Mouse (Mus musculus): Measurements from ENCODE around the gene Neurl3. TPM values are rescaled to one million over a fixed set of nuclear protein-coding genes. Genes with fewer than 3 reads are reported as not detected.

Gene Neurl3
- total and polyA plus RNA-seq, 2 experiments from 2014 or later, result 0.66 to 2.3 TPM

GRCm38 (mm10) chr1:36273288-36273687, 1.2 kb downstream of the Neurl3 start:
- H3K9me3 ChIP-seq (ENCODE audit: low read length), result no peaks in the 10 kb centered on the region
- WGBS, result 43% methylated on average over 9 of the region's 9 CpGs

GRCm38 (mm10) chr1:36272546-36272945, 1.9 kb downstream of the Neurl3 start:
- Histone ChIP-seq H3K4me3 (ENCODE audit: low read depth, low read length) (no peak overlapping the region), H3K4me2 (ENCODE audit: low read depth, low read length, poor library complexity, severe bottlenecking) (no peak overlapping the region), H3K27ac (ENCODE audit: low read depth, low read length) (no peak overlapping the region), H3K36me3 (ENCODE audit: insufficient read depth, low read length) (no peaks in the 10 kb centered on the region), H3K9ac (replicated peaks; ENCODE audit: low read length, poor library complexity, severe bottlenecking) (no peak overlapping the region), H3K27me3 (ENCODE audit: insufficient read depth, low read length) (no peaks in the 10 kb centered on the region), H3K4me1 (ENCODE audit: insufficient read depth, low read length) (no peaks in the 10 kb centered on the region), H3K9me3 (ENCODE audit: low read length) (no peaks in the 10 kb centered on the region)
- ATAC-seq (ENCODE audit: low FRiP score), result no peak
- 82% methylated on average over 5 of the region's 5 CpGs for WGBS
- DNase-seq (ENCODE audit: low spot score), result no peak
- no peak for TF ChIP-seq CTCF (IDR thresholded peaks at IDR 0.05)

More at GRCm38 (mm10) chr1:36273288-36273687, 1.2 kb downstream of the Neurl3 start:
- TF ChIP-seq CTCF (IDR thresholded peaks at IDR 0.05), result no peak
- Histone ChIP-seq H3K9ac (replicated peaks; ENCODE audit: low read length, poor library complexity, severe bottlenecking) (no peak overlapping the region), H3K27me3 (ENCODE audit: insufficient read depth, low read length) (no peaks in the 10 kb centered on the region), H3K4me1 (ENCODE audit: insufficient read depth, low read length) (no peaks in the 10 kb centered on the region), H3K27ac (ENCODE audit: low read depth, low read length) (no peak overlapping the region), H3K4me3 (ENCODE audit: low read depth, low read length) (no peak overlapping the region), H3K36me3 (ENCODE audit: insufficient read depth, low read length) (no peaks in the 10 kb centered on the region), H3K4me2 (ENCODE audit: low read depth, low read length, poor library complexity, severe bottlenecking) (no peak overlapping the region)
- ATAC-seq (ENCODE audit: low FRiP score), result no peak
- no peak for DNase-seq (ENCODE audit: low spot score)

GRCm38 (mm10) chr1:36271516-36272230, 2.8 kb downstream of the Neurl3 start:
- H3K4me3 ChIP-seq (ENCODE audit: low read depth, low read length), result no peak overlapping the region
- no peaks in the 10 kb centered on the region for H3K36me3 ChIP-seq (ENCODE audit: insufficient read depth, low read length)
- WGBS, result 79% methylated on average over 8 of the region's 8 CpGs
- ATAC-seq (ENCODE audit: low FRiP score), result no peak
- no peaks in the 10 kb centered on the region for H3K4me1 ChIP-seq (ENCODE audit: insufficient read depth, low read length)
- H3K27ac ChIP-seq (ENCODE audit: low read depth, low read length), result no peak overlapping the region
- DNase-seq (ENCODE audit: low spot score), result no peak
- no peak overlapping the region for H3K4me2 ChIP-seq (ENCODE audit: low read depth, low read length, poor library complexity, severe bottlenecking)
- no peaks in the 10 kb centered on the region for H3K27me3 ChIP-seq (ENCODE audit: insufficient read depth, low read length)
- H3K9me3 ChIP-seq (ENCODE audit: low read length), result no peaks in the 10 kb centered on the region
- no peak overlapping the region for H3K9ac ChIP-seq (replicated peaks; ENCODE audit: low read length, poor library complexity, severe bottlenecking)
- TF ChIP-seq CTCF (IDR thresholded peaks at IDR 0.05), result no peak

GRCm38 (mm10) chr1:36270666-36271065, 3.8 kb downstream of the Neurl3 start:
- Histone ChIP-seq H3K4me1 (ENCODE audit: insufficient read depth, low read length) (no peaks in the 10 kb centered on the region), H3K27ac (ENCODE audit: low read depth, low read length) (no peak overlapping the region), H3K4me2 (ENCODE audit: low read depth, low read length, poor library complexity, severe bottlenecking) (no peak overlapping the region), H3K9me3 (ENCODE audit: low read length) (no peaks in the 10 kb centered on the region), H3K9ac (replicated peaks; ENCODE audit: low read length, poor library complexity, severe bottlenecking) (no peak overlapping the region), H3K36me3 (ENCODE audit: insufficient read depth, low read length) (no peaks in the 10 kb centered on the region), H3K4me3 (ENCODE audit: low read depth, low read length) (no peak overlapping the region), H3K27me3 (ENCODE audit: insufficient read depth, low read length) (no peaks in the 10 kb centered on the region)
- 60% methylated on average over 3 of the region's 3 CpGs for WGBS
- TF ChIP-seq CTCF (IDR thresholded peaks at IDR 0.05), result no peak
- peak; percentile 13 for DNase-seq (ENCODE audit: low spot score)
- ATAC-seq (ENCODE audit: low FRiP score), result no peak

- H3K4me2 ChIP-seq (ENCODE audit: low read depth, low read length, poor library complexity, severe bottlenecking), result peak overlapping the region; percentile 34
- no peak for ATAC-seq (ENCODE audit: low FRiP score)
- TF ChIP-seq CTCF (IDR thresholded peaks at IDR 0.05), result no peak
- no peak for DNase-seq (ENCODE audit: low spot score)
- no peaks in the 10 kb centered on the region for H3K4me1 ChIP-seq (ENCODE audit: insufficient read depth, low read length)
- H3K4me3 ChIP-seq (ENCODE audit: low read depth, low read length), result peak overlapping the region; percentile 24
- no peak overlapping the region for H3K27ac ChIP-seq (ENCODE audit: low read depth, low read length)
- no peaks in the 10 kb centered on the region for H3K27me3 ChIP-seq (ENCODE audit: insufficient read depth, low read length)
- no peak overlapping the region for H3K9ac ChIP-seq (replicated peaks; ENCODE audit: low read length, poor library complexity, severe bottlenecking)
- H3K9me3 ChIP-seq (ENCODE audit: low read length), result no peaks in the 10 kb centered on the region
- WGBS, result 50% methylated on average over 54 of the region's 54 CpGs
- H3K36me3 ChIP-seq (ENCODE audit: insufficient read depth, low read length), result no peaks in the 10 kb centered on the region
These were observed 5.2 kb downstream of the Neurl3 start for GRCm38 (mm10) chr1:36269121-36269795.

- H3K36me3 ChIP-seq (ENCODE audit: insufficient read depth, low read length), result no peaks in the 10 kb centered on the region
- H3K4me2 ChIP-seq (ENCODE audit: low read depth, low read length, poor library complexity, severe bottlenecking), result no peak overlapping the region
- H3K4me1 ChIP-seq (ENCODE audit: insufficient read depth, low read length), result no peaks in the 10 kb centered on the region
- no peak overlapping the region for H3K27ac ChIP-seq (ENCODE audit: low read depth, low read length)
- H3K4me3 ChIP-seq (ENCODE audit: low read depth, low read length), result no peak overlapping the region
- DNase-seq (ENCODE audit: low spot score) (no peak), ATAC-seq (ENCODE audit: low FRiP score) (no peak)
- TF ChIP-seq CTCF (IDR thresholded peaks at IDR 0.05), result no peak
- H3K9ac ChIP-seq (replicated peaks; ENCODE audit: low read length, poor library complexity, severe bottlenecking), result no peak overlapping the region
- no peaks in the 10 kb centered on the region for H3K9me3 ChIP-seq (ENCODE audit: low read length)
- no peaks in the 10 kb centered on the region for H3K27me3 ChIP-seq (ENCODE audit: insufficient read depth, low read length)
- 99% methylated on average over 3 of the region's 3 CpGs for WGBS
These were observed 6.9 kb downstream of the Neurl3 start for GRCm38 (mm10) chr1:36267595-36267994.

Data from midbrain, postnatal 0 days (tissue).